Mouse (Mus musculus): ENCODE measurements around the gene Ppcs.

- TF ChIP-seq CTCF (IDR thresholded peaks at IDR 0.05; ENCODE audit: insufficient read depth, low read length) (no peak), POLR2A (IDR thresholded peaks at IDR 0.05; ENCODE audit: borderline replicate concordance, extremely low read depth, low read depth, low read length) (no peak)
Observed at GRCm38 (mm10) chr4:119450436-119450835, 28.2 kb upstream of the Ppcs start.

Data from lung, adult 2 months (tissue).